Mouse (Mus musculus): ENCODE data around the gene Pnmal2. TPM values are rescaled to one million over a fixed set of nuclear protein-coding genes. Genes with fewer than 3 reads are reported as not detected.
A peak's percentile ranks its signal among the peaks of the same experiment; 100 is the strongest.

The Pnmal2 gene
- polyA plus RNA-seq, 1 experiment: not detected

- H3K4me3 ChIP-seq (ENCODE audit: insufficient read depth, low read depth, low read length): no peak overlapping the region
- H3K4me1 ChIP-seq (ENCODE audit: control insufficient read depth, insufficient read depth, low read length): peaks cover 20% of the 10 kb centered on the region
- WGBS: 95% methylated on average over 41 of the region's 41 CpGs
- TF ChIP-seq CTCF (IDR thresholded peaks at IDR 0.05; ENCODE audit: insufficient read depth, low read depth, low read length): no peak
- TF ChIP-seq POLR2A (IDR thresholded peaks at IDR 0.05; ENCODE audit: insufficient read depth, low read depth, low read length): no peak
- no peak overlapping the region for H3K27ac ChIP-seq (ENCODE audit: insufficient read depth, low read depth, low read length)
Measured at GRCm38 (mm10) chr7:16906889-16907559, 37.5 kb upstream of the Pnmal2 start.

- no peak overlapping the region for H3K4me3 ChIP-seq (ENCODE audit: insufficient read depth, low read depth, low read length)
- no peak for TF ChIP-seq CTCF (IDR thresholded peaks at IDR 0.05; ENCODE audit: insufficient read depth, low read depth, low read length)
- TF ChIP-seq POLR2A (IDR thresholded peaks at IDR 0.05; ENCODE audit: insufficient read depth, low read depth, low read length): no peak
- peaks cover 20% of the 10 kb centered on the region for H3K4me1 ChIP-seq (ENCODE audit: control insufficient read depth, insufficient read depth, low read length)
- H3K27ac ChIP-seq (ENCODE audit: insufficient read depth, low read depth, low read length): no peak overlapping the region
- WGBS: 88% methylated on average over 7 of the region's 7 CpGs
Measured at GRCm38 (mm10) chr7:16907842-16908241, 36.6 kb upstream of the Pnmal2 start.

- TF ChIP-seq POLR2A (IDR thresholded peaks at IDR 0.05; ENCODE audit: insufficient read depth, low read depth, low read length): no peak
- no peak for TF ChIP-seq CTCF (IDR thresholded peaks at IDR 0.05; ENCODE audit: insufficient read depth, low read depth, low read length)
- 64% methylated on average over 11 of the region's 11 CpGs for WGBS
- Histone ChIP-seq H3K4me3 (ENCODE audit: insufficient read depth, low read depth, low read length) (no peak overlapping the region), H3K27ac (ENCODE audit: insufficient read depth, low read depth, low read length) (no peak overlapping the region), H3K4me1 (ENCODE audit: control insufficient read depth, insufficient read depth, low read length) (peaks cover 20% of the 10 kb centered on the region)
Measured at GRCm38 (mm10) chr7:16908367-16908766, 36.1 kb upstream of the Pnmal2 start.

- no peak overlapping the region for H3K27ac ChIP-seq (ENCODE audit: insufficient read depth, low read depth, low read length)
- TF ChIP-seq POLR2A (IDR thresholded peaks at IDR 0.05; ENCODE audit: insufficient read depth, low read depth, low read length): no peak
- no peak for TF ChIP-seq CTCF (IDR thresholded peaks at IDR 0.05; ENCODE audit: insufficient read depth, low read depth, low read length)
- no peak overlapping the region for H3K4me3 ChIP-seq (ENCODE audit: insufficient read depth, low read depth, low read length)
- H3K4me1 ChIP-seq (ENCODE audit: control insufficient read depth, insufficient read depth, low read length): peaks cover 21% of the 10 kb centered on the region
- WGBS: 84% methylated on average over 11 of the region's 11 CpGs
Measured at GRCm38 (mm10) chr7:16908859-16909258, 35.6 kb upstream of the Pnmal2 start.

DNA sequence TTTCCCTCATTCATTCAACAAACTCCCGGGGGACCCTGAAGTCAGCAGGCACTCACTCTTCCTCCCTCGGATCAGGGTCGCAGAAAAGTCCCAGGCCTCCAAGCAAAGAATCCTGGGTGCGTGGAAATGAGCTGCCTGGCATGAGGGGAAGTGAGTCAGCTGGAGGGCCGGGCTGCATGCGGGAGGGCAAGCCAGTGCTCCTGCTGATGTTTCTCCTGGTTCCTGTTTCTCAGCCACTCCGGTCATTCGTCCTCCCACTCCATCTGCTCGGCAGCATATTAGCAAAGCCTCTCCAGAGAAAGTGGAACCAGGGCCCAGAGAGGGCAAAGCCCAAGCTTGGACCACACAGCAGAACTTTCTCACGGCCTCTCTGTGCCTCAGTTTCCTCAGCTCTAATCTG lies 34.6 kb upstream of the Pnmal2 start:
- no peak overlapping the region for H3K27ac ChIP-seq (ENCODE audit: insufficient read depth, low read depth, low read length)
- peaks cover 30% of the 10 kb centered on the region for H3K4me1 ChIP-seq (ENCODE audit: control insufficient read depth, insufficient read depth, low read length)
- H3K4me3 ChIP-seq (ENCODE audit: insufficient read depth, low read depth, low read length): no peak overlapping the region
- TF ChIP-seq CTCF (IDR thresholded peaks at IDR 0.05; ENCODE audit: insufficient read depth, low read depth, low read length) (no peak), POLR2A (IDR thresholded peaks at IDR 0.05; ENCODE audit: insufficient read depth, low read depth, low read length) (no peak)
- 34% methylated on average over 10 of the region's 10 CpGs for WGBS

- TF ChIP-seq CTCF (IDR thresholded peaks at IDR 0.05; ENCODE audit: insufficient read depth, low read depth, low read length) (no peak), POLR2A (IDR thresholded peaks at IDR 0.05; ENCODE audit: insufficient read depth, low read depth, low read length) (no peak)
- H3K4me3 ChIP-seq (ENCODE audit: insufficient read depth, low read depth, low read length): no peak overlapping the region
- WGBS: 90% methylated on average over 3 of the region's 3 CpGs
- no peak overlapping the region for H3K27ac ChIP-seq (ENCODE audit: insufficient read depth, low read depth, low read length)
- H3K4me1 ChIP-seq (ENCODE audit: control insufficient read depth, insufficient read depth, low read length): peaks cover 31% of the 10 kb centered on the region
Measured at GRCm38 (mm10) chr7:16911904-16912303, 32.6 kb upstream of the Pnmal2 start.

DNA sequence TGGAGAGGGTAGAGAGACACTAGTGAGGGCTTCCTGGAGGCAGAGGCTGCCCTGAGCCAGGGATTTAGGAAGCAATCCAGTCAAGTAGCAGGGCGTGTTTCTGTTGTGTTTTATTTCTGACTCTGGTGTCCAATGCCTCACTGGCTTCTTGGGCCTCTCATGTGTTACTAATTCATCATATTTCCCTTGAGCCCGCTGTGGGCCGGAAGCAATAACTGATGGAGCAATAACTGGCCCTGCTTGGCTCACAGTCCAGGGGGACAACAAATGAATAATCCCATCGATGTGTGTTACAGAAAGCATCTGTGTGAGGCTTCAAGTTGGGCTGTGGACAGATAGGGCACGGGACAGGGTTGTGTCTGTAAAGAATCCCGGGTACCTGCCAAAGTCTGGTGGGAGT lies 32.1 kb upstream of the Pnmal2 start:
- peaks cover 36% of the 10 kb centered on the region for H3K4me1 ChIP-seq (ENCODE audit: control insufficient read depth, insufficient read depth, low read length)
- 87% methylated on average over 6 of the region's 6 CpGs for WGBS
- no peak overlapping the region for H3K27ac ChIP-seq (ENCODE audit: insufficient read depth, low read depth, low read length)
- TF ChIP-seq POLR2A (IDR thresholded peaks at IDR 0.05; ENCODE audit: insufficient read depth, low read depth, low read length) (no peak), CTCF (IDR thresholded peaks at IDR 0.05; ENCODE audit: insufficient read depth, low read depth, low read length) (no peak)
- H3K4me3 ChIP-seq (ENCODE audit: insufficient read depth, low read depth, low read length): no peak overlapping the region

GRCm38 (mm10) chr7:16913806-16914452 lies 30.6 kb upstream of the Pnmal2 start:
- Histone ChIP-seq H3K4me1 (ENCODE audit: control insufficient read depth, insufficient read depth, low read length) (peaks cover 48% of the 10 kb centered on the region), H3K4me3 (ENCODE audit: insufficient read depth, low read depth, low read length) (no peak overlapping the region), H3K27ac (ENCODE audit: insufficient read depth, low read depth, low read length) (no peak overlapping the region)
- 20% methylated on average over 10 of the region's 10 CpGs for WGBS
- TF ChIP-seq CTCF (IDR thresholded peaks at IDR 0.05; ENCODE audit: insufficient read depth, low read depth, low read length) (peak; percentile 93), POLR2A (IDR thresholded peaks at IDR 0.05; ENCODE audit: insufficient read depth, low read depth, low read length) (no peak)
